Mouse (Mus musculus) A20 (cell line): ENCODE results near the gene AC153137.1.
"Not testable (repeated sequence)": the region's sequence is repeated elsewhere in the genome, so short reads cannot be mapped to it uniquely, and the experiment has no call there.

Experiments
- DNase-seq: peaks from one replicate; pipeline ENCODE4 v3.0.0-alpha.2; 2011; ENCODE audit warnings: low read depth, low spot score

Gene AC153137.1

GRCm38 (mm10) chr1:30977868-30978267, at the start of gene AC153137.1:
TSS of gene AC153137.1 (minus strand) at chr1:30977968.
- not testable (repeated sequence) for DNase-seq

GRCm38 (mm10) chr1:31023173-31023572, 45.4 kb upstream of the AC153137.1 start:
- no peak for DNase-seq

- no peak for DNase-seq
Measured at GRCm38 (mm10) chr1:31019283-31019682, 41.5 kb upstream of the AC153137.1 start.

- no peak for DNase-seq
Measured at GRCm38 (mm10) chr1:31017377-31017776, 39.6 kb upstream of the AC153137.1 start.

GRCm38 (mm10) chr1:31016068-31016467, 38.3 kb upstream of the AC153137.1 start:
- DNase-seq = no peak

GRCm38 (mm10) chr1:31015261-31015660, 37.5 kb upstream of the AC153137.1 start:
- no peak for DNase-seq

GRCm38 (mm10) chr1:30977239-30977638, 529 bp downstream of the AC153137.1 start:
- DNase-seq = not testable (repeated sequence)

- DNase-seq = no peak
Measured at GRCm38 (mm10) chr1:30951795-30952194, 26.0 kb downstream of the AC153137.1 start.

GRCm38 (mm10) chr1:30950456-30950835, 27.3 kb downstream of the AC153137.1 start:
- DNase-seq = no peak

- DNase-seq = peak; percentile 98
Measured at GRCm38 (mm10) chr1:30949710-30950455, 27.9 kb downstream of the AC153137.1 start.

- peak; percentile 79 for DNase-seq
Measured at GRCm38 (mm10) chr1:30948950-30949639, 28.7 kb downstream of the AC153137.1 start.

GRCm38 (mm10) chr1:30948361-30948949, 29.3 kb downstream of the AC153137.1 start:
- peak; percentile 69 for DNase-seq

- DNase-seq = no peak
Measured at GRCm38 (mm10) chr1:30945136-30945535, 32.6 kb downstream of the AC153137.1 start.

GRCm38 (mm10) chr1:30940571-30940970, 37.2 kb downstream of the AC153137.1 start:
- no peak for DNase-seq

GRCm38 (mm10) chr1:30938392-30938791, 39.4 kb downstream of the AC153137.1 start:
- no peak for DNase-seq

GRCm38 (mm10) chr1:30937396-30937965, 40.3 kb downstream of the AC153137.1 start:
- no peak for DNase-seq

- no peak for DNase-seq
Measured at GRCm38 (mm10) chr1:30936488-30936887, 41.3 kb downstream of the AC153137.1 start.

- DNase-seq = no peak
Measured at GRCm38 (mm10) chr1:30930823-30931222, 46.9 kb downstream of the AC153137.1 start.

GRCm38 (mm10) chr1:30930194-30930593, 47.6 kb downstream of the AC153137.1 start:
- no peak for DNase-seq
